In genomic region chr8:85700751-85701351, GRCm38 (mm10) we compare ENCODE assay signal across 8 mouse cellular contexts. TPM values are rescaled to one million over a fixed set of nuclear protein-coding genes. Genes with fewer than 3 reads are reported as not detected.
DNase-seq lines count a peak whose midpoint lies in the region; ATAC-seq and TF ChIP-seq lines count a peak whose summit lies in the region.

TSS of gene Neto2 (minus strand) at chr8:85700924.

- peak within 1 kb of the TSS; percentile 57 for H3K4me2 ChIP-seq in midbrain, embryonic 12.5 days (replicated peaks)

- peak; percentile 89 for ATAC-seq in midbrain, embryonic 12.5 days (ENCODE audit: low FRiP score, low read depth)

- peaks cover 23% of the 10 kb centered on the region for H3K27me3 ChIP-seq in limb, embryonic 10.5 days (ENCODE audit: low read depth, poor library complexity, severe bottlenecking)
- peaks cover 20% of the 10 kb centered on the region for H3K27me3 ChIP-seq in midbrain, embryonic 12.5 days
- H3K27me3 ChIP-seq in small intestine, adult 2 months (ENCODE audit: control insufficient read depth, insufficient read depth, low read length), result peaks cover 14% of the 10 kb centered on the region; the same call in 1 of the 2 replicates

- peaks cover 11% of the 10 kb centered on the region; the same call in 1 of the 2 replicates for H3K4me1 ChIP-seq in limb, embryonic 10.5 days
- no peaks in the 10 kb centered on the region; the same call in 1 of the 2 replicates for H3K4me1 ChIP-seq in midbrain, embryonic 12.5 days
- peaks cover 7% of the 10 kb centered on the region for H3K4me1 ChIP-seq in small intestine, adult 2 months (ENCODE audit: control insufficient read depth, insufficient read depth, insufficient read length, low read length)

- DNase-seq in adrenal gland, postnatal 10 days, result peak; percentile 87
- DNase-seq in embryo, embryonic 9.5 days (ENCODE audit: extremely low spot score), result peak; percentile 78
- DNase-seq in gastrocnemius, postnatal 4 days (ENCODE audit: low spot score in 2 of 2), result peak; percentile 63 to 70
- peak; percentile 31 for DNase-seq in kidney, adult 11 months
- DNase-seq in limb, embryonic 10.5 days (ENCODE audit: low spot score), result peak; percentile 85
- no peak for DNase-seq in MN1 (ENCODE audit: low spot score)

- peak within 1 kb of the TSS; percentile 94 for H3K9ac ChIP-seq in midbrain, embryonic 12.5 days (replicated peaks)

- H3K4me3 ChIP-seq in limb, embryonic 10.5 days, result peak within 1 kb of the TSS; percentile 78
- peak within 1 kb of the TSS; percentile 79 for H3K4me3 ChIP-seq in midbrain, embryonic 12.5 days
- peak within 1 kb of the TSS; percentile 66 for H3K4me3 ChIP-seq in small intestine, adult 2 months (ENCODE audit: low read depth, low read length)

- peak within 1 kb of the TSS; percentile 97 for H3K27ac ChIP-seq in limb, embryonic 10.5 days
- peak within 1 kb of the TSS; percentile 98 for H3K27ac ChIP-seq in midbrain, embryonic 12.5 days (replicated peaks)
- H3K27ac ChIP-seq in small intestine, adult 2 months (ENCODE audit: insufficient read depth, low read depth, low read length), result no peak within 1 kb of the TSS

- no peak for TF ChIP-seq CTCF in small intestine, adult 2 months (IDR thresholded peaks at IDR 0.05; ENCODE audit: extremely low read depth, insufficient read length, insufficient replicate concordance, low read depth, low read length)

- H3K9me3 ChIP-seq in limb, embryonic 10.5 days (replicated peaks), result no peaks in the 10 kb centered on the region
- H3K9me3 ChIP-seq in midbrain, embryonic 12.5 days, result no peaks in the 10 kb centered on the region

- WGBS in limb, embryonic 10.5 days, result 7% methylated on average over 65 of the region's 65 CpGs
- 19% methylated on average over 19 of the region's 65 CpGs for WGBS in midbrain, embryonic 12.5 days
- 3% methylated on average over 64 of the region's 65 CpGs for WGBS in small intestine, adult 2 months

- H3K36me3 ChIP-seq in limb, embryonic 10.5 days, result no peaks in the 10 kb centered on the region
- H3K36me3 ChIP-seq in midbrain, embryonic 12.5 days, result no peaks in the 10 kb centered on the region
- no peaks in the 10 kb centered on the region for H3K36me3 ChIP-seq in small intestine, adult 2 months (ENCODE audit: control insufficient read depth, insufficient read depth, low read length)

- peak; percentile 33; the same call in 1 of the 2 replicates for TF ChIP-seq POLR2A in small intestine, adult 2 months (IDR thresholded peaks at IDR 0.05; ENCODE audit: low read depth, low read length)

RNA-seq across cellular contexts. Expression of gene Neto2, which starts in this region (rescaled TPM):
- total RNA-seq in adrenal gland, postnatal 10 days (2021), result 1 to 10 TPM; 5.3 to 5.8 TPM
- total RNA-seq in gastrocnemius, postnatal 4 days (2021), result 1 to 10 TPM; 4.7 to 5.3 TPM
- 13.4 and 14.0 TPM in 2 replicates for polyA plus RNA-seq in limb, embryonic 10.5 days (2016; fragmentation: Nextera tagmentation; extraction: Ambion mirVana)
- polyA plus RNA-seq in midbrain, embryonic 12.5 days (2016; fragmentation: Nextera tagmentation; extraction: Ambion mirVana), result 44.4 and 49.1 TPM in 2 replicates
- 0.06 and 0.16 TPM in 2 replicates for polyA plus RNA-seq in small intestine, adult 2 months (2012; rRNA removed)

Comparison
In these comparisons a context has a peak if more than half of its experiments do, and no peak if none do; other contexts are left out.
1. RNA of gene Neto2 (polyA plus RNA-seq): 44.4 to 49.1 TPM in midbrain, embryonic 12.5 days and 13.4 to 14.0 TPM in limb, embryonic 10.5 days; 0.06 to 0.16 TPM in small intestine, adult 2 months; every median in the first group is over 10 times any median in the second.
2. Peak in every context shown above with its lines, with median percentiles within 50 percentile points of each other: H3K4me3 ChIP-seq.